Mouse (Mus musculus): ENCODE results near the gene Npnt.

DNA sequence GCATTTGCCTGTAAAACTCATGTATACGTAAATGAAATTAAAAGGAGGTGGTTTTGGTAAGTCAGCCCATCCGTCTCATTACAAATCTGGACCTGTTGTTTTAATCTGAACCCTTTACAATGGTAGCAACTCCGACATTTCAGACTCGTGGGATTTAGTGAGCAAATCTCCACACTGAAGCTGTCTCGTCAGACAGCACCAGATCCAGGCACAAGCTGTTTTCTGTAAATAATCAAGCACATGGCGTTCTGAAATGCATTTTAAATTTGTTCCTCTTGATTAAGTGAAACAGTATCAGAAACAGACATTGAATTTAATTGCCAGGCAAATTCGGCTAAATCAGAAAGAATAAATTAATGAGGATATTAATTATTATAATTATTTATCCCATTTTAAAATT is 100.4 kb downstream of the Npnt start:
- no peak for TF ChIP-seq CTCF (IDR thresholded peaks at IDR 0.05; ENCODE audit: low read depth)
- TF ChIP-seq EP300 (optimal IDR thresholded peaks at IDR 0.05) = no peak

Measured in stomach, postnatal 0 days (tissue).